Mouse (Mus musculus) forebrain, embryonic 11.5 days (tissue): ENCODE data around the gene Gls2. TPM values are rescaled to one million over a fixed set of nuclear protein-coding genes. Genes with fewer than 3 reads are reported as not detected.
"Not testable (repeated sequence)": the region's sequence is repeated elsewhere in the genome, so short reads cannot be mapped to it uniquely, and the experiment has no call there.

Experiments used
- ATAC-seq: fragments of 200-750 bp; cut with Nextera tagmentation; replicated peaks from 2 replicates; pipeline ENCODE4 v1.8.0; 2017; ENCODE audit warnings: moderate TSS enrichment; ENCODE audit not compliant: low FRiP score
- DNase-seq: peaks from one replicate; pipeline ENCODE4 v3.0.0-alpha.2; 2017; ENCODE audit warnings: low spot score
- H3K27ac ChIP-seq: fragments of 300-500 bp; sonication (generic); 2 replicates; pipeline ENCODE4 v1.5.1; 2014; ENCODE audit warnings: low read depth, low read length
- H3K27me3 ChIP-seq: fragments of 300-500 bp; sonication (generic); 2 replicates; pipeline ENCODE4 v1.6.1; 2014; ENCODE audit warnings: mild to moderate bottlenecking, low read length, mixed read lengths; ENCODE audit not compliant: control insufficient read depth, insufficient read depth
- H3K36me3 ChIP-seq: fragments of 300-500 bp; sonication (generic); 2 replicates; pipeline ENCODE4 v1.6.1; 2014; ENCODE audit warnings: mild to moderate bottlenecking, low read length, moderate library complexity, mixed read lengths; ENCODE audit not compliant: control insufficient read depth, insufficient read depth
- H3K4me1 ChIP-seq: fragments of 300-500 bp; sonication (generic); replicated peaks from 2 replicates; pipeline ENCODE4 v1.6.1; 2014; ENCODE audit warnings: low read length, mixed read lengths; ENCODE audit not compliant: control insufficient read depth, insufficient read depth
- H3K4me2 ChIP-seq: fragments of 300-500 bp; sonication (generic); 2 replicates; pipeline ENCODE4 v1.6.1; 2014; ENCODE audit warnings: low read depth, mild to moderate bottlenecking, low read length, moderate library complexity, mixed read lengths; ENCODE audit not compliant: severe bottlenecking
- H3K4me3 ChIP-seq: fragments of 300-500 bp; sonication (generic); 2 replicates; pipeline ENCODE4 v1.5.1; 2014; ENCODE audit warnings: low read depth, low read length
- H3K9ac ChIP-seq: fragments of 300-500 bp; sonication (generic); 2 replicates; pipeline ENCODE4 v1.6.1; 2014; ENCODE audit warnings: low read length
- H3K9me3 ChIP-seq: fragments of 300-500 bp; sonication (generic); 2 replicates; pipeline ENCODE4 v1.6.1; 2016; ENCODE audit warnings: low read length, mixed read lengths; ENCODE audit not compliant: control insufficient read depth
- WGBS: fragments of 180-500 bp; shearing (Covaris S2); extraction: QIAGEN DNeasy Blood & Tissue Kit; methylation state at CpG from one replicate; pipeline ENCODE4 v1.1.7; 2014; 5-methylcytosine and 5-hydroxymethylcytosine counted together
- polyA plus RNA-seq: library from polyadenylated mRNA; unstranded; fragments of >200 nt; fragmentation: Nextera tagmentation; extraction: Ambion mirVana; gene quantifications from 2 replicates; pipeline ENCODE4 v1.2.1, GENCODE M21; 2014

Gene Gls2
- polyA plus RNA-seq, 1 experiment from 2014 or later: 1.7 TPM

GRCm38 (mm10) chr10:128209311-128210009, 15.2 kb downstream of the Gls2 start:
- H3K4me3 ChIP-seq: no peak overlapping the region
- H3K4me1 ChIP-seq: peaks cover 6% of the 10 kb centered on the region; the same call in 1 of the 2 replicates
- WGBS: 94% methylated on average over 11 of the region's 11 CpGs
- H3K4me2 ChIP-seq: no peak overlapping the region
- H3K9me3 ChIP-seq: no peaks in the 10 kb centered on the region
- DNase-seq (no peak), ATAC-seq (no peak)
- H3K36me3 ChIP-seq: no peaks in the 10 kb centered on the region
- no peaks in the 10 kb centered on the region for H3K27me3 ChIP-seq
- H3K9ac ChIP-seq: no peak overlapping the region
- H3K27ac ChIP-seq: no peak overlapping the region

DNA sequence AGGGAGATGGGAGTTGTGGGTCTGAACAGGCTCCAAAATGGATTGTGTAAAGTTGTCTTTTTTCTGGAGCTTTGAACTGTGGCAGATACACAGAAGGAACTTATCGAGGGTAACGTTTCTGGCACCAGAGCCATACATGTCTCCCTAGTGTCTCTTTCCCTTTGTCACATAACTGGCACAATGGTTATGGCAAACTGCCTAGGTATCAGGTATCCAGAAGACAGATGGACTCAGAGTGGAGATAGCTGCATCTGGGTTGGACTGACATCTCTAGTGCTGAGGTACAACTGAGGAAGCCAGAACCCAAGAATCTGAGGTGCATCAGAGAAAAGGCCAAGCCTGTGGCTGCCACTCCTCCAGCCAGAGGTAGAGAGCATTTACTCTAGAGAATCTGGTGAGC, 15.9 kb downstream of the Gls2 start:
- H3K27me3 ChIP-seq: no peaks in the 10 kb centered on the region
- no peaks in the 10 kb centered on the region for H3K9me3 ChIP-seq
- H3K27ac ChIP-seq: no peak overlapping the region
- DNase-seq (no peak), ATAC-seq (no peak)
- H3K36me3 ChIP-seq: no peaks in the 10 kb centered on the region
- H3K4me1 ChIP-seq: peaks cover 6% of the 10 kb centered on the region; the same call in 1 of the 2 replicates
- no peak overlapping the region for H3K4me2 ChIP-seq
- WGBS: 94% methylated on average over 2 of the region's 2 CpGs
- H3K4me3 ChIP-seq: no peak overlapping the region
- no peak overlapping the region for H3K9ac ChIP-seq

GRCm38 (mm10) chr10:128210954-128211353, 16.7 kb downstream of the Gls2 start:
- DNase-seq (no peak), ATAC-seq (peak; percentile 22; the same call in 1 of the 2 replicates)
- no peaks in the 10 kb centered on the region for H3K9me3 ChIP-seq
- H3K4me1 ChIP-seq: peaks cover 6% of the 10 kb centered on the region; the same call in 1 of the 2 replicates
- H3K9ac ChIP-seq: peak overlapping the region; percentile 41
- WGBS: 33% methylated on average over 14 of the region's 14 CpGs
- H3K4me2 ChIP-seq: peak overlapping the region; percentile 85
- H3K4me3 ChIP-seq: peak overlapping the region; percentile 47
- no peak overlapping the region; the same call in 1 of the 2 replicates for H3K27ac ChIP-seq
- no peaks in the 10 kb centered on the region for H3K27me3 ChIP-seq
- no peaks in the 10 kb centered on the region for H3K36me3 ChIP-seq

- Histone ChIP-seq H3K36me3 (no peaks in the 10 kb centered on the region), H3K4me2 (peak within 1 kb of the TSS; percentile 85), H3K4me3 (peak within 1 kb of the TSS; percentile 47), H3K9ac (peak within 1 kb of the TSS; percentile 41), H3K4me1 (peaks cover 6% of the 10 kb centered on the region; the same call in 1 of the 2 replicates), H3K9me3 (no peaks in the 10 kb centered on the region), H3K27ac (no peak within 1 kb of the TSS; the same call in 1 of the 2 replicates), H3K27me3 (no peaks in the 10 kb centered on the region)
- peak; percentile 95 for DNase-seq
- ATAC-seq: peak; percentile 96
- WGBS: under 1% methylated on average over 30 of the region's 30 CpGs
Measured at GRCm38 (mm10) chr10:128211390-128212108, 17.3 kb downstream of the Gls2 start, which contains the start of gene Spryd4. Spryd4 (minus strand) TSS chr10:128211807.

DNA sequence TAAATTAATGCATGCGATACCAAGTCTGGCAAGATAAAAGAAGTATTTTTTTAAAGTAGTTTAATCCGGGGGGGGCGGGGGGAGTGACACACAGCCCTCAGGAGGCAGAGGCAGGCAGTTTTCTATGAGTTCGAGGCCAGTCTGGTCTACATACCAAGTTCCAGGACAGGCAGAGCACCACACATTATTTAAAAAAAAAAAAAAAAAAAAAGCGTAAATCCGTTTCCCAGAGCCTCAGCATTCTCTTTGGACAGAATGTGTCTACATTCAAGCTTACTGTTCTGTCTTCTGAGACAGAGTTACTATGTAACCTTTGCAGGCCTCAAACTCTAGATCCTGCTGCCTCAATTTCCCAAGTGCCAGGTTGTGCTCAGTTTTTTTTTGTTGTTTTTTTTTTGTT, 17.9 kb downstream of the Gls2 start:
- Histone ChIP-seq H3K4me2 (peak overlapping the region; percentile 85), H3K27me3 (no peaks in the 10 kb centered on the region), H3K9me3 (no peaks in the 10 kb centered on the region), H3K36me3 (no peaks in the 10 kb centered on the region), H3K4me3 (peak overlapping the region; percentile 47), H3K27ac (no peak overlapping the region), H3K9ac (peak overlapping the region; percentile 41), H3K4me1 (peaks cover 6% of the 10 kb centered on the region; the same call in 1 of the 2 replicates)
- 52% methylated on average over 6 of the region's 6 CpGs for WGBS
- ATAC-seq: no peak
- DNase-seq: no peak

DNA sequence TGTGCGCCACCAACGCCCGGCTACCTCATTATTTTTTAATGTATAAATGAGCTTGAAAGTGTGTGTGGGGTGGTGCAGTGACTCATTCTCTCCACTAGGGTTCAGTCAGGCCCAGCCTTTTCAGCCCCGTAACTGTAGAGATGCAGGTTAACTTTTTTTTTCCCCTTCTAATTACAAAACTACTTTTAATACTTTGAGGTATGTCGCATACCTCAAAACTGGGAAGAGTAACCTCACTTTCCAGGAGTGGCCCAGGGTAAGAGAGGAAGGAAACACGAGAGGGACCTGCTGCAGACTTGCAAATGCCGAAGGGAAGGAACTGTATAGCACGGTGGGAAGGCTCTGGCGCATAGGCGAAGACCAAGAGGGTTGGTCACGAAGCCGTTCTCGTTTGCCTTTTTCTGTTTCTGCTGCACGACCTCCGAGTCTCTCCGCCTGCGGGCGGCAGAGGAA, 18.6 kb downstream of the Gls2 start:
- Histone ChIP-seq H3K27ac (no peak overlapping the region), H3K4me2 (peak overlapping the region; percentile 38), H3K4me1 (peaks cover 6% of the 10 kb centered on the region; the same call in 1 of the 2 replicates), H3K36me3 (no peaks in the 10 kb centered on the region), H3K9me3 (no peaks in the 10 kb centered on the region), H3K27me3 (no peaks in the 10 kb centered on the region), H3K4me3 (peak overlapping the region; percentile 3), H3K9ac (no peak overlapping the region)
- DNase-seq: peak; percentile 78
- ATAC-seq: 0 out of 2 replicates have a peak, but pooled peaks have one; percentile 50
- WGBS: 3% methylated on average over 18 of the region's 18 CpGs

- not testable (repeated sequence) for H3K27me3 ChIP-seq, H3K4me2 ChIP-seq, H3K9ac ChIP-seq, H3K4me1 ChIP-seq, H3K27ac ChIP-seq, H3K4me3 ChIP-seq, H3K9me3 ChIP-seq, H3K36me3 ChIP-seq, ATAC-seq, DNase-seq
- WGBS: 89% methylated on average over 4 of the region's 4 CpGs
Measured at GRCm38 (mm10) chr10:128214112-128214511, 19.9 kb downstream of the Gls2 start.

DNA sequence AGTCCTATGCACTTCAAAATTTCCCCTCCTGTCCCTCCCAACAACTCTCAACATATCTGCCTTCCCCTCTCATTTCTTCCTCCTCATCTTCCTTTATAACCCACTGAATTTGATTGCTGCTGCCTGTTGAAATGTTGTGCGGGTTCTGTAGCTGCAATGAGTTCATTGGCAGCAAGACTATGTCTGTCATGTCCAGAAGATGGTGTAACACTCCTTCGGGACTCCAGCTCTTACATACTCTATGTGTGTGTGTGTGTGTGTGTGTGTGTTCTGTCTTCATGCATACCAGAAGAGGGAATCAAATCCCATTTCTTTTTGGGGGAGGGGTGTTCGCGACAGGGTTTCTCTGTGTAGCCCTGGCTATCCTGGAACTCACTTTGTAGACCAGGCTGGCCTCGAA, 20.7 kb downstream of the Gls2 start:
- no peaks in the 10 kb centered on the region for H3K36me3 ChIP-seq
- H3K9me3 ChIP-seq: no peaks in the 10 kb centered on the region
- WGBS: 87% methylated on average over 5 of the region's 5 CpGs
- H3K9ac ChIP-seq: no peak overlapping the region
- DNase-seq: no peak
- ATAC-seq: no peak
- no peaks in the 10 kb centered on the region for H3K27me3 ChIP-seq
- no peak overlapping the region for H3K4me2 ChIP-seq
- no peak overlapping the region for H3K27ac ChIP-seq
- no peak overlapping the region for H3K4me3 ChIP-seq
- H3K4me1 ChIP-seq: peaks cover 6% of the 10 kb centered on the region; the same call in 1 of the 2 replicates
